Mouse (Mus musculus) hindbrain, postnatal 0 days (tissue): ENCODE data around the gene Olfr1302. TPM values are rescaled to one million over a fixed set of nuclear protein-coding genes. Genes with fewer than 3 reads are reported as not detected.

Experiments
- ATAC-seq: fragments of 200-750 bp; cut with Nextera tagmentation; 2 replicates; pipeline ENCODE4 v1.8.0; 2017; ENCODE audit warnings: mild to moderate bottlenecking, moderate TSS enrichment, moderate library complexity
- DNase-seq: peaks from one replicate; pipeline ENCODE4 v3.0.0-alpha.2; 2015; ENCODE audit warnings: low spot score
- H3K27ac ChIP-seq: fragments of 300-500 bp; sonication (generic); 2 replicates; pipeline ENCODE4 v1.5.1; 2014; ENCODE audit warnings: mild to moderate bottlenecking
- H3K27me3 ChIP-seq: fragments of 300-500 bp; sonication (generic); 2 replicates; pipeline ENCODE4 v1.6.1; 2014; ENCODE audit warnings: low read length, mixed read lengths; ENCODE audit not compliant: insufficient read depth
- H3K36me3 ChIP-seq: fragments of 300-500 bp; sonication (generic); 2 replicates; pipeline ENCODE4 v1.6.1; 2014; ENCODE audit warnings: low read length, mixed read lengths; ENCODE audit not compliant: insufficient read depth
- H3K4me1 ChIP-seq: fragments of 300-500 bp; sonication (generic); 2 replicates; pipeline ENCODE4 v1.6.1; 2014; ENCODE audit warnings: antibody characterized with exemption, low read length, mixed read lengths; ENCODE audit not compliant: insufficient read depth
- H3K4me2 ChIP-seq: fragments of 300-500 bp; sonication (generic); 2 replicates; pipeline ENCODE4 v1.6.1; 2014; ENCODE audit warnings: low read depth, mild to moderate bottlenecking, low read length, moderate library complexity, mixed read lengths
- H3K4me3 ChIP-seq: fragments of 300-500 bp; sonication (generic); 2 replicates; pipeline ENCODE4 v1.5.1; 2014; ENCODE audit warnings: low read length
- H3K9ac ChIP-seq: fragments of 300-500 bp; sonication (generic); replicated peaks from 2 replicates; pipeline ENCODE4 v1.6.1; 2014; ENCODE audit warnings: mild to moderate bottlenecking, low read length, moderate library complexity, mixed read lengths
- H3K9me3 ChIP-seq: fragments of 300-500 bp; sonication (generic); 2 replicates; pipeline ENCODE4 v1.6.1; 2016; ENCODE audit warnings: low read length, mixed read lengths
- CTCF ChIP-seq: IDR thresholded peaks from 2 replicates; pipeline ENCODE4 v1.5.1; 2016; ENCODE audit warnings: antibody characterized with exemption, control low read depth, low read depth
- WGBS: fragments of 180-500 bp; shearing (Covaris S2); extraction: QIAGEN DNeasy Blood & Tissue Kit; methylation state at CpG from one replicate; pipeline ENCODE4 v1.1.7; 2014; 5-methylcytosine and 5-hydroxymethylcytosine counted together
- polyA plus RNA-seq: library from polyadenylated mRNA; unstranded; fragments of >200 nt; fragmentation: Nextera tagmentation; extraction: Ambion mirVana; gene quantifications from 2 replicates; pipeline ENCODE4 v1.2.1, GENCODE M21; 2015
- total RNA-seq: library from RNA; depleted of rRNA; stranded (reverse); fragments of >200 nt; gene quantifications from 2 replicates; pipeline ENCODE4 v1.2.3, GENCODE M21; 2014; rRNA removed

Olfr1302 gene
- total RNA-seq, result not detected in 2 replicates
- 0.10 TPM in 1 of 2 replicates, not detected in the other for polyA plus RNA-seq

- Histone ChIP-seq H3K36me3 (no peaks in the 10 kb centered on the region), H3K27me3 (no peaks in the 10 kb centered on the region), H3K9ac (no peak within 1 kb of the TSS), H3K9me3 (no peaks in the 10 kb centered on the region), H3K27ac (no peak within 1 kb of the TSS), H3K4me3 (no peak within 1 kb of the TSS), H3K4me2 (no peak within 1 kb of the TSS), H3K4me1 (no peaks in the 10 kb centered on the region)
- TF ChIP-seq CTCF, result no peak
- DNase-seq (no peak), ATAC-seq (no peak)
- WGBS, result 75% methylated on average over 2 of the region's 2 CpGs
These were observed at the start of gene Olfr1302 for GRCm38 (mm10) chr2:111777129-111777528. Gene Olfr1302 (plus strand): TSS chr2:111777429.

DNA sequence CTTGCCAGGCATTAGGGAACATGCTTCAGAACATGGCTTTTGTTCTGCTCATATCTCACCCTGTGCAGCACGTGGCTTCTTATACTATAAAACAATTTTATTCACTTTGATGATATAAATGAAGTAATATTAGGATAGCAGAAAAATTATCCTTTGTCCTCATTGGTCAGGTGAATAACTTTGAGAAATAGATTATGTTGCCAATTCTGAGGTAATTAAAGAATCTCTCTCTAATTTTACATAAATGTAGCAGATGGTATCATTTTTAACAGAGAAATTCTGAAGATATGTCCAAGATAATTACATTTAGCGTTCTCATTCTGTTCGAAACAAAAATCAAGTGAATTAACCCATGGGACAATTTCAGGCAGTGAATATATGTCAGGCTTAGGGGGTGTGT, 26.5 kb upstream of the Olfr1302 start, which contains the start of gene Olfr1301:
TSS of gene Olfr1301 (plus strand) at position 301 of the 400 bp plus-strand sequence.
- Histone ChIP-seq H3K27me3 (no peaks in the 10 kb centered on the region), H3K4me3 (no peak within 1 kb of the TSS), H3K27ac (no peak within 1 kb of the TSS), H3K4me2 (no peak within 1 kb of the TSS), H3K36me3 (no peaks in the 10 kb centered on the region), H3K9me3 (no peaks in the 10 kb centered on the region), H3K9ac (no peak within 1 kb of the TSS), H3K4me1 (no peaks in the 10 kb centered on the region)
- DNase-seq, result no peak
- TF ChIP-seq CTCF, result no peak
- WGBS, result 81% methylated on average over 3 of the region's 3 CpGs
- no peak for ATAC-seq

GRCm38 (mm10) chr2:111812936-111813335, 35.7 kb downstream of the Olfr1302 start:
- no peak for DNase-seq
- no peak overlapping the region for H3K4me3 ChIP-seq

DNA sequence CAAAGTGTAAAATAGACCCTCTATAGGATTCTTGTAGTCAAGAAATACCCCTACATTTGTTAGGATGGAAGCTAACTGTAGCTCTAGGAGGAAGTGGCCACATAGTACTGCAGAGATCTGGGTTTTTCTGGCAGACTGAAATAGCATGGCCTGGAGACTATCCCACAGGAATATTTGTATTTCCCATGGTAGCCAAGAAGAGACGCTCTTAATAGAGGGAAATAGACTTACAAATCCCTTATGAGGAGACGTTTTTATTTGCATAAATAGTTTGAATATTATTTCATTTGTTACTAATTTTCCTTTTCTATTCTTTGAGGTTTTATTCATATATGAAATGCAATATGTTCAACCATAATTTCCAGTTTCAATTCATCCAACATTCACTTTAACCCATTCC, 43.0 kb downstream of the Olfr1302 start, which contains the start of gene Olfr1303:
TSS of gene Olfr1303 (minus strand) at position 101 of the 400 bp plus-strand sequence.
- H3K36me3 ChIP-seq, result no peaks in the 10 kb centered on the region
- no peaks in the 10 kb centered on the region for H3K27me3 ChIP-seq
- DNase-seq, result no peak
- H3K4me1 ChIP-seq, result no peaks in the 10 kb centered on the region
- no peak for TF ChIP-seq CTCF
- no peaks in the 10 kb centered on the region for H3K9me3 ChIP-seq
- no peak within 1 kb of the TSS for H3K4me2 ChIP-seq
- H3K4me3 ChIP-seq, result no peak within 1 kb of the TSS
- 87% methylated on average over 2 of the region's 2 CpGs for WGBS
- no peak within 1 kb of the TSS for H3K27ac ChIP-seq
- no peak within 1 kb of the TSS for H3K9ac ChIP-seq
- no peak for ATAC-seq

More at GRCm38 (mm10) chr2:111812936-111813335, 35.7 kb downstream of the Olfr1302 start:
- Histone ChIP-seq H3K9me3 (no peaks in the 10 kb centered on the region), H3K36me3 (no peaks in the 10 kb centered on the region), H3K27ac (no peak overlapping the region), H3K4me1 (no peaks in the 10 kb centered on the region), H3K9ac (no peak overlapping the region), H3K27me3 (no peaks in the 10 kb centered on the region), H3K4me2 (no peak overlapping the region)
- TF ChIP-seq CTCF, result no peak
- no peak for ATAC-seq

Other genes starting within 250 kb of the Olfr1302 start
- gene Olfr1294, start 237.1 kb upstream of the Olfr1302 start, total RNA-seq, result not detected in 2 replicates
- not detected in 2 replicates for gene Olfr1294, start 237.1 kb upstream of the Olfr1302 start, polyA plus RNA-seq
- not detected in 2 replicates for gene Olfr1295, start 207.7 kb upstream of the Olfr1302 start, total RNA-seq
- gene Olfr1295, start 207.7 kb upstream of the Olfr1302 start, polyA plus RNA-seq, result not detected in 2 replicates
- gene Olfr1297, start 150.9 kb upstream of the Olfr1302 start, total RNA-seq, result not detected in 2 replicates
- gene Olfr1297, start 150.9 kb upstream of the Olfr1302 start, polyA plus RNA-seq, result not detected in 2 replicates
- not detected in 2 replicates for gene Olfr1298, start 128.2 kb upstream of the Olfr1302 start, total RNA-seq
- not detected in 2 replicates for gene Olfr1298, start 128.2 kb upstream of the Olfr1302 start, polyA plus RNA-seq
- gene Olfr1299, start 116.0 kb upstream of the Olfr1302 start, total RNA-seq, result not detected in 2 replicates
- not detected in 2 replicates for gene Olfr1299, start 116.0 kb upstream of the Olfr1302 start, polyA plus RNA-seq
- not detected in 2 replicates for gene Olfr1301, start 26.4 kb upstream of the Olfr1302 start, total RNA-seq
- not detected in 2 replicates for gene Olfr1301, start 26.4 kb upstream of the Olfr1302 start, polyA plus RNA-seq
- gene Olfr1303, start 42.9 kb downstream of the Olfr1302 start, total RNA-seq, result not detected in 2 replicates
- not detected in 2 replicates for gene Olfr1303, start 42.9 kb downstream of the Olfr1302 start, polyA plus RNA-seq
- gene Olfr1305, start 99.7 kb downstream of the Olfr1302 start, total RNA-seq, result not detected in 2 replicates
- gene Olfr1305, start 99.7 kb downstream of the Olfr1302 start, polyA plus RNA-seq, result not detected in 2 replicates
- gene Olfr1306, start 138.8 kb downstream of the Olfr1302 start, total RNA-seq, result not detected in 2 replicates
- gene Olfr1306, start 138.8 kb downstream of the Olfr1302 start, polyA plus RNA-seq, result not detected in 2 replicates
- not detected in 2 replicates for gene Olfr1307, start 172.0 kb downstream of the Olfr1302 start, total RNA-seq
- gene Olfr1307, start 172.0 kb downstream of the Olfr1302 start, polyA plus RNA-seq, result not detected in 2 replicates
- not detected in 2 replicates for gene Olfr1308, start 187.5 kb downstream of the Olfr1302 start, total RNA-seq
- not detected in 2 replicates for gene Olfr1308, start 187.5 kb downstream of the Olfr1302 start, polyA plus RNA-seq
- gene Olfr1309, start 212.9 kb downstream of the Olfr1302 start, total RNA-seq, result 0.11 TPM in 1 of 2 replicates, not detected in the other
- gene Olfr1309, start 212.9 kb downstream of the Olfr1302 start, polyA plus RNA-seq, result not detected in 2 replicates
- not detected in 2 replicates for gene Olfr1310, start 235.3 kb downstream of the Olfr1302 start, total RNA-seq
- not detected in 2 replicates for gene Olfr1310, start 235.3 kb downstream of the Olfr1302 start, polyA plus RNA-seq
- gene Olfr1311, start 247.0 kb downstream of the Olfr1302 start, total RNA-seq, result not detected in 2 replicates
- gene Olfr1311, start 247.0 kb downstream of the Olfr1302 start, polyA plus RNA-seq, result not detected in 2 replicates